Mouse (Mus musculus) limb, embryonic 14.5 days (tissue): ENCODE results near the gene Camk2d. TPM values are rescaled to one million over a fixed set of nuclear protein-coding genes. Genes with fewer than 3 reads are reported as not detected.

Experiments used
- ATAC-seq: fragments of 200-750 bp; cut with Nextera tagmentation; 2 replicates; pipeline ENCODE4 v1.8.0; 2017; ENCODE audit warnings: low read depth, moderate number of reproducible peaks, moderate TSS enrichment; ENCODE audit not compliant: low FRiP score
- DNase-seq: peaks from one replicate; pipeline ENCODE4 v3.0.0-alpha.2; 2015; ENCODE audit warnings: low spot score
- H3K27ac ChIP-seq: fragments of 300-500 bp; sonication (generic); replicated peaks from 2 replicates; pipeline ENCODE4 v1.5.1; 2014; ENCODE audit warnings: low read depth, mild to moderate bottlenecking, low read length, moderate library complexity, mixed read lengths
- H3K27me3 ChIP-seq: fragments of 300-500 bp; sonication (generic); 2 replicates; pipeline ENCODE4 v1.6.1; 2014; ENCODE audit warnings: low read length, mixed read lengths; ENCODE audit not compliant: control insufficient read depth, insufficient read depth
- H3K36me3 ChIP-seq: fragments of 300-500 bp; sonication (generic); 2 replicates; pipeline ENCODE4 v1.6.1; 2014; ENCODE audit warnings: mild to moderate bottlenecking, low read length, moderate library complexity, mixed read lengths; ENCODE audit not compliant: control insufficient read depth, insufficient read depth
- H3K4me1 ChIP-seq: fragments of 300-500 bp; sonication (generic); 2 replicates; pipeline ENCODE4 v1.6.1; 2014; ENCODE audit warnings: antibody characterized with exemption, low read length, mixed read lengths; ENCODE audit not compliant: control insufficient read depth, insufficient read depth
- H3K4me2 ChIP-seq: fragments of 300-500 bp; sonication (generic); replicated peaks from 2 replicates; pipeline ENCODE4 v1.6.1; 2014; ENCODE audit warnings: low read depth, mild to moderate bottlenecking, low read length, moderate library complexity; ENCODE audit not compliant: severe bottlenecking
- H3K4me3 ChIP-seq: fragments of 300-500 bp; sonication (generic); replicated peaks from 2 replicates; pipeline ENCODE4 v1.5.1; 2014; ENCODE audit warnings: low read length
- H3K9ac ChIP-seq: fragments of 300-500 bp; sonication (generic); 2 replicates; pipeline ENCODE4 v1.6.1; 2014; ENCODE audit warnings: mild to moderate bottlenecking, low read depth, low read length, moderate library complexity; ENCODE audit not compliant: severe bottlenecking
- H3K9me3 ChIP-seq: fragments of 300-500 bp; sonication (generic); 2 replicates; pipeline ENCODE4 v1.6.1; 2016; ENCODE audit warnings: low read length; ENCODE audit not compliant: control insufficient read depth
- POLR2A ChIP-seq: fragments of 200-500 bp; IDR thresholded peaks from 2 replicates; pipeline ENCODE4 v1.8.0; 2012; ENCODE audit warnings: inconsistent platforms, mild to moderate bottlenecking, moderate library complexity, borderline replicate concordance; ENCODE audit not compliant: insufficient read depth, insufficient read length; ENCODE audit errors: extremely low read depth
- WGBS: fragments of 180-500 bp; shearing (Covaris S2); extraction: QIAGEN DNeasy Blood & Tissue Kit; methylation state at CpG from one replicate; pipeline ENCODE4 v1.1.7; 2014; 5-methylcytosine and 5-hydroxymethylcytosine counted together
- polyA plus RNA-seq, 2 experiments: library from polyadenylated mRNA; depleted of rRNA in 1 of 2; stranded (reverse) in 1 of 2; unstranded in 1 of 2; fragments of >200 nt; fragmentation: Nextera tagmentation in 1 of 2; extraction: Ambion mirVana in 1 of 2; gene quantifications; 2 replicates each; pipeline versions ENCODE4 v1.2.1 to v1.2.3; 2012 to 2014

The Camk2d gene
- polyA plus RNA-seq, 2 experiments: 37.4 to 40.0 TPM

- WGBS: 62% methylated on average over 13 of the region's 13 CpGs
- DNase-seq: no peak
- H3K27me3 ChIP-seq: no peaks in the 10 kb centered on the region
Observed at GRCm38 (mm10) chr3:126690627-126691505, 94.8 kb downstream of the Camk2d start.

GRCm38 (mm10) chr3:126691565-126691964 lies 95.5 kb downstream of the Camk2d start:
- no peaks in the 10 kb centered on the region for H3K9me3 ChIP-seq
- no peak overlapping the region for H3K27ac ChIP-seq
- TF ChIP-seq POLR2A: no peak
- no peaks in the 10 kb centered on the region for H3K27me3 ChIP-seq
- no peak overlapping the region for H3K4me3 ChIP-seq
- H3K36me3 ChIP-seq: no peaks in the 10 kb centered on the region
- no peak overlapping the region for H3K4me2 ChIP-seq
- ATAC-seq: no peak
- no peak for DNase-seq
- H3K4me1 ChIP-seq: peaks cover 15% of the 10 kb centered on the region
- WGBS: 57% methylated on average over 2 of the region's 2 CpGs
- no peak overlapping the region for H3K9ac ChIP-seq

More at GRCm38 (mm10) chr3:126690627-126691505, 94.8 kb downstream of the Camk2d start:
- Histone ChIP-seq H3K27ac (no peak overlapping the region), H3K4me3 (no peak overlapping the region), H3K36me3 (no peaks in the 10 kb centered on the region), H3K4me2 (no peak overlapping the region), H3K9ac (no peak overlapping the region), H3K9me3 (no peaks in the 10 kb centered on the region), H3K4me1 (peaks cover 15% of the 10 kb centered on the region)
- no peak for ATAC-seq
- no peak for TF ChIP-seq POLR2A

- ATAC-seq (0 out of 2 replicates have a peak, but pooled peaks have one; percentile 18), DNase-seq (peak; percentile 8)
- H3K9me3 ChIP-seq: no peaks in the 10 kb centered on the region
- no peaks in the 10 kb centered on the region for H3K27me3 ChIP-seq
- H3K27ac ChIP-seq: no peak overlapping the region
- no peak overlapping the region for H3K9ac ChIP-seq
- H3K4me3 ChIP-seq: no peak overlapping the region
- peaks cover 15% of the 10 kb centered on the region for H3K4me1 ChIP-seq
- H3K4me2 ChIP-seq: peak overlapping the region; percentile 29
- WGBS: 65% methylated on average over 8 of the region's 8 CpGs
- no peak for TF ChIP-seq POLR2A
- no peaks in the 10 kb centered on the region for H3K36me3 ChIP-seq
Observed at GRCm38 (mm10) chr3:126692797-126693196, 96.7 kb downstream of the Camk2d start.

- Histone ChIP-seq H3K4me3 (no peak overlapping the region), H3K9ac (no peak overlapping the region), H3K4me2 (peak overlapping the region; percentile 29), H3K4me1 (peaks cover 15% of the 10 kb centered on the region), H3K36me3 (no peaks in the 10 kb centered on the region), H3K27ac (no peak overlapping the region), H3K9me3 (no peaks in the 10 kb centered on the region), H3K27me3 (no peaks in the 10 kb centered on the region)
- 0 out of 2 replicates have a peak, but pooled peaks have one; percentile 35 for ATAC-seq
- 21% methylated on average over 7 of the region's 7 CpGs for WGBS
- no peak for TF ChIP-seq POLR2A
- peak; percentile 74 for DNase-seq
Observed at GRCm38 (mm10) chr3:126693302-126693701, 97.2 kb downstream of the Camk2d start.

GRCm38 (mm10) chr3:126695456-126696293 lies 99.6 kb downstream of the Camk2d start:
- Histone ChIP-seq H3K36me3 (no peaks in the 10 kb centered on the region), H3K9me3 (no peaks in the 10 kb centered on the region), H3K4me1 (peaks cover 15% of the 10 kb centered on the region), H3K9ac (no peak overlapping the region), H3K4me2 (no peak overlapping the region), H3K27ac (no peak overlapping the region), H3K4me3 (no peak overlapping the region), H3K27me3 (no peaks in the 10 kb centered on the region)
- no peak for TF ChIP-seq POLR2A
- DNase-seq (no peak), ATAC-seq (no peak)
- 41% methylated on average over 12 of the region's 12 CpGs for WGBS
